Mouse (Mus musculus) cortical plate, adult 2 months (tissue): ENCODE measurements around the gene Prl8a1. TPM values are rescaled to one million over a fixed set of nuclear protein-coding genes. Genes with fewer than 3 reads are reported as not detected.

ENCODE experiments used
- H3K27ac ChIP-seq: fragments of 200-500 bp; 2 replicates; pipeline ENCODE4 v1.5.1; 2012; ENCODE audit warnings: low read length, control low read depth, inconsistent platforms; ENCODE audit not compliant: insufficient read depth
- H3K4me1 ChIP-seq: fragments of 200-500 bp; 2 replicates; pipeline ENCODE4 v1.6.1; 2011; ENCODE audit warnings: low read length; ENCODE audit not compliant: control insufficient read depth, insufficient read depth
- H3K4me3 ChIP-seq: fragments of 200-500 bp; 2 replicates; pipeline ENCODE4 v1.5.1; 2011; ENCODE audit warnings: mild to moderate bottlenecking, low read length, control low read depth; ENCODE audit not compliant: insufficient read depth
- CTCF ChIP-seq: fragments of 200-500 bp; IDR thresholded peaks from 2 replicates; pipeline ENCODE4 v1.5.1; 2011; ENCODE audit warnings: mild to moderate bottlenecking, control low read depth, low read length; ENCODE audit not compliant: insufficient read depth; ENCODE audit errors: extremely low read depth
- POLR2A ChIP-seq: fragments of 200-500 bp; IDR thresholded peaks from 2 replicates; pipeline ENCODE4 v1.6.1; 2011; ENCODE audit warnings: mild to moderate bottlenecking, low read length, control low read depth; ENCODE audit not compliant: insufficient read depth; ENCODE audit errors: extremely low read depth
- polyA plus RNA-seq: library from polyadenylated mRNA; depleted of rRNA; stranded (reverse); fragments of >200 nt; gene quantifications from 2 replicates; pipeline ENCODE4 v1.2.3, GENCODE M21; 2012; rRNA removed

The Prl8a1 gene
- not detected in 2 replicates for polyA plus RNA-seq

GRCm38 (mm10) chr13:27582071-27582470 lies at the start of gene Prl8a1:
Gene Prl8a1, minus strand, starts transcription at chr13:27582171.
- H3K4me3 ChIP-seq, result no peak within 1 kb of the TSS
- no peak for TF ChIP-seq CTCF
- no peak for TF ChIP-seq POLR2A
- H3K27ac ChIP-seq, result no peak within 1 kb of the TSS
- no peaks in the 10 kb centered on the region for H3K4me1 ChIP-seq

GRCm38 (mm10) chr13:27610482-27610881 lies 28.5 kb upstream of the Prl8a1 start, which contains the start of gene Prl7b1:
Gene Prl7b1, minus strand, starts transcription at chr13:27610582.
- TF ChIP-seq CTCF (no peak), POLR2A (no peak)
- Histone ChIP-seq H3K4me3 (no peak within 1 kb of the TSS), H3K27ac (no peak within 1 kb of the TSS), H3K4me1 (no peaks in the 10 kb centered on the region)

- Histone ChIP-seq H3K4me3 (no peak within 1 kb of the TSS), H3K27ac (no peak within 1 kb of the TSS), H3K4me1 (no peaks in the 10 kb centered on the region)
- TF ChIP-seq POLR2A (no peak), CTCF (no peak)
These were observed 17.5 kb downstream of the Prl8a1 start, which contains the start of gene Prl8a9 for GRCm38 (mm10) chr13:27564506-27564905. Gene Prl8a9, minus strand, starts transcription at chr13:27564606.

GRCm38 (mm10) chr13:27553336-27553735 lies 28.6 kb downstream of the Prl8a1 start:
- TF ChIP-seq CTCF, result no peak
- no peak for TF ChIP-seq POLR2A
- Histone ChIP-seq H3K4me1 (no peaks in the 10 kb centered on the region), H3K4me3 (no peak overlapping the region), H3K27ac (no peak overlapping the region)

Other genes with a start within 250 kb of the Prl8a1 start
- 0.11 TPM in 1 of 2 replicates, not detected in the other for gene Prl8a2, start 236.5 kb downstream of the Prl8a1 start, polyA plus RNA-seq
- gene Prl2b1, start 191.3 kb downstream of the Prl8a1 start, polyA plus RNA-seq, result not detected in 2 replicates
- not detected in 2 replicates for gene Prl8a6, start 143.5 kb downstream of the Prl8a1 start, polyA plus RNA-seq
- not detected in 2 replicates for gene Prl8a8, start 69.0 kb downstream of the Prl8a1 start, polyA plus RNA-seq
- gene Prl8a9, start 17.6 kb downstream of the Prl8a1 start, polyA plus RNA-seq, result not detected in 2 replicates
- not detected in 2 replicates for gene Prl7b1, start 28.4 kb upstream of the Prl8a1 start, polyA plus RNA-seq
- gene Prl7a1, start 60.3 kb upstream of the Prl8a1 start, polyA plus RNA-seq, result not detected in 2 replicates
- 0.08 TPM in 1 of 2 replicates, not detected in the other for gene Prl7a2, start 85.9 kb upstream of the Prl8a1 start, polyA plus RNA-seq
- gene Prl7d1, start 134.6 kb upstream of the Prl8a1 start, polyA plus RNA-seq, result not detected in 2 replicates
- gene Prl7c1, start 198.6 kb upstream of the Prl8a1 start, polyA plus RNA-seq, result not detected in 2 replicates
- gene Prl2a1, start 219.5 kb upstream of the Prl8a1 start, polyA plus RNA-seq, result not detected in 2 replicates